Mouse (Mus musculus): ENCODE measurements at regions not wholly inside any gene's neighbourhood (a gene's known extent, or its start where the extent isn't known, plus 50 kb on each side); places are given as distances from the start of the nearest gene placed in this dataset.

GRCm38 (mm10) chr5:136626142-136626771 is 59.0 kb upstream of the Cux1 start:
- Histone ChIP-seq H3K9me3 (ENCODE audit: control insufficient read depth, low read length) (no peaks in the 10 kb centered on the region), H3K9ac (ENCODE audit: low read length) (no peak overlapping the region), H3K4me3 (ENCODE audit: low read depth, low read length) (no peak overlapping the region), H3K27ac (replicated peaks; ENCODE audit: low read depth, low read length) (no peak overlapping the region), H3K4me2 (ENCODE audit: low read depth, severe bottlenecking) (no peak overlapping the region), H3K36me3 (ENCODE audit: control insufficient read depth, insufficient read depth, low read length) (no peaks in the 10 kb centered on the region), H3K27me3 (ENCODE audit: control insufficient read depth, insufficient read depth, low read length) (no peaks in the 10 kb centered on the region), H3K4me1 (ENCODE audit: control insufficient read depth, insufficient read depth, low read length) (peaks cover 4% of the 10 kb centered on the region; the same call in 1 of the 2 replicates)
- ATAC-seq (ENCODE audit: insufficient number of reproducible peaks, low FRiP score, low TSS enrichment, low read depth) (no peak), DNase-seq (ENCODE audit: low spot score) (no peak)
- WGBS = 43% methylated on average over 4 of the region's 4 CpGs

- Histone ChIP-seq H3K4me2 (ENCODE audit: low read depth, severe bottlenecking) (no peak overlapping the region), H3K4me1 (ENCODE audit: control insufficient read depth, insufficient read depth, low read length) (peaks cover 4% of the 10 kb centered on the region; the same call in 1 of the 2 replicates), H3K27ac (replicated peaks; ENCODE audit: low read depth, low read length) (no peak overlapping the region), H3K4me3 (ENCODE audit: low read depth, low read length) (no peak overlapping the region), H3K27me3 (ENCODE audit: control insufficient read depth, insufficient read depth, low read length) (no peaks in the 10 kb centered on the region), H3K36me3 (ENCODE audit: control insufficient read depth, insufficient read depth, low read length) (no peaks in the 10 kb centered on the region), H3K9ac (ENCODE audit: low read length) (no peak overlapping the region), H3K9me3 (ENCODE audit: control insufficient read depth, low read length) (no peaks in the 10 kb centered on the region)
- DNase-seq (ENCODE audit: low spot score) (no peak), ATAC-seq (ENCODE audit: insufficient number of reproducible peaks, low FRiP score, low TSS enrichment, low read depth) (no peak)
- 73% methylated on average over 2 of the region's 2 CpGs for WGBS
These were observed 59.6 kb upstream of the Cux1 start for GRCm38 (mm10) chr5:136626891-136627290.

GRCm38 (mm10) chr5:136627671-136628292 is 60.5 kb upstream of the Cux1 start:
- no peak overlapping the region for H3K9ac ChIP-seq (ENCODE audit: low read length)
- no peaks in the 10 kb centered on the region for H3K36me3 ChIP-seq (ENCODE audit: control insufficient read depth, insufficient read depth, low read length)
- no peak overlapping the region for H3K4me2 ChIP-seq (ENCODE audit: low read depth, severe bottlenecking)
- no peak overlapping the region for H3K27ac ChIP-seq (replicated peaks; ENCODE audit: low read depth, low read length)
- DNase-seq (ENCODE audit: low spot score) (no peak), ATAC-seq (ENCODE audit: insufficient number of reproducible peaks, low FRiP score, low TSS enrichment, low read depth) (no peak)
- H3K9me3 ChIP-seq (ENCODE audit: control insufficient read depth, low read length) = no peaks in the 10 kb centered on the region
- WGBS = 75% methylated on average over 11 of the region's 11 CpGs
- no peak overlapping the region for H3K4me3 ChIP-seq (ENCODE audit: low read depth, low read length)
- peaks cover 2% of the 10 kb centered on the region; the same call in 1 of the 2 replicates for H3K4me1 ChIP-seq (ENCODE audit: control insufficient read depth, insufficient read depth, low read length)
- no peaks in the 10 kb centered on the region for H3K27me3 ChIP-seq (ENCODE audit: control insufficient read depth, insufficient read depth, low read length)

DNA sequence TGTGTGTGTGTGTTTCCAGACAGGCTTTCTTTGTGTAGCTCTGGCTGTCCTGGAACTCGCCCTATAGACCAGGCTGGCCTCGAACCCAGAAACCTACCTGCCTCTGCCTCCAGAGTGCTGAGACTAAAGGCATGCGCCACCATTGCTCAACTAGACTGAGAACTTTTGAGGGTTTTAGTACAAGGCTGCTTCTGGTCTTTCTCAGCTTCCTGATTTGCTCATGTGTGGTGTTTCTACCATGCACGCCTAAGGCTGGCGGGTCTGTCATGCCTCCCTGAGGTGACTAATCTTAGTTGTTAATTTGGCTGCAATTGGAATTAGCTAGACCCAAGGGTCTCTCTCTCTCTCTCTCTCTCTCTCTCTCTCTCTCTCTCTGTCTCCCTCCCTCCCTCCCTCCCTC is 61.2 kb upstream of the Cux1 start:
- Histone ChIP-seq H3K36me3 (ENCODE audit: control insufficient read depth, insufficient read depth, low read length) (no peaks in the 10 kb centered on the region), H3K9ac (ENCODE audit: low read length) (no peak overlapping the region), H3K4me1 (ENCODE audit: control insufficient read depth, insufficient read depth, low read length) (no peaks in the 10 kb centered on the region), H3K27ac (replicated peaks; ENCODE audit: low read depth, low read length) (no peak overlapping the region), H3K9me3 (ENCODE audit: control insufficient read depth, low read length) (no peaks in the 10 kb centered on the region), H3K4me3 (ENCODE audit: low read depth, low read length) (no peak overlapping the region), H3K4me2 (ENCODE audit: low read depth, severe bottlenecking) (no peak overlapping the region), H3K27me3 (ENCODE audit: control insufficient read depth, insufficient read depth, low read length) (no peaks in the 10 kb centered on the region)
- WGBS = 78% methylated on average over 5 of the region's 5 CpGs
- DNase-seq (ENCODE audit: low spot score) = no peak
- ATAC-seq (ENCODE audit: insufficient number of reproducible peaks, low FRiP score, low TSS enrichment, low read depth) = no peak

GRCm38 (mm10) chr5:136632286-136632685 is 60.7 kb upstream of the Myl10 start:
- 87% methylated on average over 5 of the region's 5 CpGs for WGBS
- H3K27me3 ChIP-seq (ENCODE audit: control insufficient read depth, insufficient read depth, low read length) = no peaks in the 10 kb centered on the region
- H3K9me3 ChIP-seq (ENCODE audit: control insufficient read depth, low read length) = no peaks in the 10 kb centered on the region
- no peak overlapping the region for H3K27ac ChIP-seq (replicated peaks; ENCODE audit: low read depth, low read length)
- H3K36me3 ChIP-seq (ENCODE audit: control insufficient read depth, insufficient read depth, low read length) = no peaks in the 10 kb centered on the region
- ATAC-seq (ENCODE audit: insufficient number of reproducible peaks, low FRiP score, low TSS enrichment, low read depth) = no peak
- no peaks in the 10 kb centered on the region for H3K4me1 ChIP-seq (ENCODE audit: control insufficient read depth, insufficient read depth, low read length)
- H3K9ac ChIP-seq (ENCODE audit: low read length) = no peak overlapping the region
- DNase-seq (ENCODE audit: low spot score) = no peak
- H3K4me3 ChIP-seq (ENCODE audit: low read depth, low read length) = no peak overlapping the region
- H3K4me2 ChIP-seq (ENCODE audit: low read depth, severe bottlenecking) = no peak overlapping the region

GRCm38 (mm10) chr5:136633901-136634300 is 59.0 kb upstream of the Myl10 start:
- Histone ChIP-seq H3K4me2 (ENCODE audit: low read depth, severe bottlenecking) (no peak overlapping the region), H3K9me3 (ENCODE audit: control insufficient read depth, low read length) (no peaks in the 10 kb centered on the region)
- DNase-seq (ENCODE audit: low spot score) = no peak

DNA sequence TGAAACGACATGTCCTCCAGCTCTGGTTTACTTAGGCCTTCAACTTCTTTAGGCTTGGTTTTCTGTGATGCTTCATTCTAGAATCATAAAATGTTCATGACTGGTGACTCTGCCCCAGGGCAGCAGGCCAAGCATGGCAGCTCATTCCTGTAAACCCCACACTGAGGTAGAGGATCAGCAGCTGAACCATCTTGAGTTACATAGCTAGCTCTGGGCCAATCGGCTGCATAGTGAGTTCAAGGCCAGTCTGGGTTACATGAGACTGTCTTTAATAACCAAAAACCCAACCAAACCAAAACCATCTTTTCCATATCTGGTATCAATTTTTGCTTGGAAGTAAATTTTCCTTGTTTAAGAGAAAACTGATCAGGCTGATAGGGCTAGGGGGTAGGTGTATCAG is 57.8 kb upstream of the Myl10 start:
- no peak for DNase-seq (ENCODE audit: low spot score)
- H3K9ac ChIP-seq (ENCODE audit: low read length) = no peak overlapping the region
- 86% methylated on average over 2 of the region's 2 CpGs for WGBS
- H3K9me3 ChIP-seq (ENCODE audit: control insufficient read depth, low read length) = no peaks in the 10 kb centered on the region
- no peaks in the 10 kb centered on the region for H3K36me3 ChIP-seq (ENCODE audit: control insufficient read depth, insufficient read depth, low read length)
- no peak overlapping the region for H3K27ac ChIP-seq (replicated peaks; ENCODE audit: low read depth, low read length)
- no peak overlapping the region for H3K4me3 ChIP-seq (ENCODE audit: low read depth, low read length)
- H3K4me1 ChIP-seq (ENCODE audit: control insufficient read depth, insufficient read depth, low read length) = no peaks in the 10 kb centered on the region
- no peak overlapping the region for H3K4me2 ChIP-seq (ENCODE audit: low read depth, severe bottlenecking)
- no peaks in the 10 kb centered on the region for H3K27me3 ChIP-seq (ENCODE audit: control insufficient read depth, insufficient read depth, low read length)
- no peak for ATAC-seq (ENCODE audit: insufficient number of reproducible peaks, low FRiP score, low TSS enrichment, low read depth)

More at GRCm38 (mm10) chr5:136633901-136634300, 59.0 kb upstream of the Myl10 start:
- Histone ChIP-seq H3K4me3 (ENCODE audit: low read depth, low read length) (no peak overlapping the region), H3K27ac (replicated peaks; ENCODE audit: low read depth, low read length) (no peak overlapping the region), H3K9ac (ENCODE audit: low read length) (no peak overlapping the region), H3K36me3 (ENCODE audit: control insufficient read depth, insufficient read depth, low read length) (no peaks in the 10 kb centered on the region), H3K4me1 (ENCODE audit: control insufficient read depth, insufficient read depth, low read length) (no peaks in the 10 kb centered on the region), H3K27me3 (ENCODE audit: control insufficient read depth, insufficient read depth, low read length) (no peaks in the 10 kb centered on the region)
- WGBS = 72% methylated on average over 6 of the region's 6 CpGs
- no peak for ATAC-seq (ENCODE audit: insufficient number of reproducible peaks, low FRiP score, low TSS enrichment, low read depth)

DNA sequence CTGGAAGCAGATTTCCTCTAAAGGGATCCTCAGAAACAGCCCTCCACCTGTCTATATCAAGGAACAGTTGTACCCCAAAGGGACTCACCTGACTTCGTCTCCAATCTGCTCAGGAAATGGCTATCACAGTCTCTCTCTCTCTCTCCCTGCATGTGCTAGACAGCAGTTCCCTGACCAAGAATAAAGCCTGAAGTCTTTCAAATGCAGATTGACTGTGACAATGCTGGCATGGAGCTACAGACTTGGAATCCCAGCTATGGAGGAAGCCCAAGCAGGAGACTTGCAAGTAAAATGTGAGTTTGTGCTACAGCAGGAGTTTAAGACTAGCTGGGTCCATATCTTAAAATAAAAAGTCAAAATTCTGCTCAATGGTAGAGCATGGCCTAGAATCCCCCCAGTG is 56.5 kb upstream of the Myl10 start:
- no peak overlapping the region for H3K4me2 ChIP-seq (ENCODE audit: low read depth, severe bottlenecking)
- H3K4me3 ChIP-seq (ENCODE audit: low read depth, low read length) = no peak overlapping the region
- no peak overlapping the region for H3K27ac ChIP-seq (replicated peaks; ENCODE audit: low read depth, low read length)
- DNase-seq (ENCODE audit: low spot score) = no peak
- WGBS = 70% methylated on average over 1 of the region's 1 CpGs
- no peak for ATAC-seq (ENCODE audit: insufficient number of reproducible peaks, low FRiP score, low TSS enrichment, low read depth)
- no peaks in the 10 kb centered on the region for H3K9me3 ChIP-seq (ENCODE audit: control insufficient read depth, low read length)
- no peaks in the 10 kb centered on the region for H3K36me3 ChIP-seq (ENCODE audit: control insufficient read depth, insufficient read depth, low read length)
- H3K27me3 ChIP-seq (ENCODE audit: control insufficient read depth, insufficient read depth, low read length) = no peaks in the 10 kb centered on the region
- H3K9ac ChIP-seq (ENCODE audit: low read length) = no peak overlapping the region
- no peaks in the 10 kb centered on the region for H3K4me1 ChIP-seq (ENCODE audit: control insufficient read depth, insufficient read depth, low read length)

GRCm38 (mm10) chr5:136637872-136638271 is 55.1 kb upstream of the Myl10 start:
- Histone ChIP-seq H3K9me3 (ENCODE audit: control insufficient read depth, low read length) (no peaks in the 10 kb centered on the region), H3K36me3 (ENCODE audit: control insufficient read depth, insufficient read depth, low read length) (no peaks in the 10 kb centered on the region), H3K9ac (ENCODE audit: low read length) (no peak overlapping the region), H3K27ac (replicated peaks; ENCODE audit: low read depth, low read length) (no peak overlapping the region), H3K4me2 (ENCODE audit: low read depth, severe bottlenecking) (no peak overlapping the region), H3K4me1 (ENCODE audit: control insufficient read depth, insufficient read depth, low read length) (no peaks in the 10 kb centered on the region), H3K27me3 (ENCODE audit: control insufficient read depth, insufficient read depth, low read length) (no peaks in the 10 kb centered on the region), H3K4me3 (ENCODE audit: low read depth, low read length) (no peak overlapping the region)
- WGBS = 51% methylated on average over 11 of the region's 11 CpGs
- no peak for ATAC-seq (ENCODE audit: insufficient number of reproducible peaks, low FRiP score, low TSS enrichment, low read depth)
- no peak for DNase-seq (ENCODE audit: low spot score)
